Mouse (Mus musculus): Measurements from ENCODE around the gene Lrguk. TPM values are rescaled to one million over a fixed set of nuclear protein-coding genes. Genes with fewer than 3 reads are reported as not detected.
A peak's percentile ranks its signal among the peaks of the same experiment; 100 is the strongest.

The Lrguk gene
- polyA plus RNA-seq, 1 experiment from 2014 or later = 0.59 TPM

DNA sequence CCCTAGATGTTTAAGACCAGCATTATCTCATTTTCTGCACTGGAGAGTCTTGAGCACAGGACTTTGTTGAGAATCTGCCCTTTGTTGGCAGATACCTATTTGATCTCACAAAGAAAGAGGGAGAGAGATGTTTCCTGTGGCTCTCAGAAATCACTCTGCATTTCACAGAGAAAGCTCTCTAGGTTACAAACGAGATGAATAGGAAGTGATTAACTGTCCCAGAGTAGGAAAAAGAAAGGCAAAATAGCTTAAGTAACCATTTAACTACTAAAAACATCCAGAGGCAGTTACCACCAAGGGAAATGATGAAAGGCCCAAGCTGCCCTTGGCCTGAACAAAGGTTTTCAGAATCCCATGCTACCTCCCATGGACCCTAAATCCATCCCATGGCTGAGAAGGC is 26.2 kb upstream of the Lrguk start:
- no peak for ATAC-seq (ENCODE audit: insufficient number of reproducible peaks, low FRiP score, low TSS enrichment, low read depth)
- H3K27ac ChIP-seq (replicated peaks; ENCODE audit: low read depth, low read length) = no peak overlapping the region
- no peaks in the 10 kb centered on the region for H3K4me1 ChIP-seq (ENCODE audit: control insufficient read depth, insufficient read depth, low read length)
- no peak for DNase-seq (ENCODE audit: low spot score)
- no peaks in the 10 kb centered on the region for H3K9me3 ChIP-seq (ENCODE audit: control insufficient read depth, low read length)
- WGBS = 22% methylated on average over 1 of the region's 1 CpGs
- no peak overlapping the region for H3K4me3 ChIP-seq (ENCODE audit: low read depth, low read length)
- no peaks in the 10 kb centered on the region for H3K27me3 ChIP-seq (ENCODE audit: control insufficient read depth, insufficient read depth, low read length)
- H3K9ac ChIP-seq (ENCODE audit: low read length) = no peak overlapping the region
- H3K36me3 ChIP-seq (ENCODE audit: control insufficient read depth, insufficient read depth, low read length) = no peaks in the 10 kb centered on the region
- H3K4me2 ChIP-seq (ENCODE audit: low read depth, severe bottlenecking) = no peak overlapping the region

DNA sequence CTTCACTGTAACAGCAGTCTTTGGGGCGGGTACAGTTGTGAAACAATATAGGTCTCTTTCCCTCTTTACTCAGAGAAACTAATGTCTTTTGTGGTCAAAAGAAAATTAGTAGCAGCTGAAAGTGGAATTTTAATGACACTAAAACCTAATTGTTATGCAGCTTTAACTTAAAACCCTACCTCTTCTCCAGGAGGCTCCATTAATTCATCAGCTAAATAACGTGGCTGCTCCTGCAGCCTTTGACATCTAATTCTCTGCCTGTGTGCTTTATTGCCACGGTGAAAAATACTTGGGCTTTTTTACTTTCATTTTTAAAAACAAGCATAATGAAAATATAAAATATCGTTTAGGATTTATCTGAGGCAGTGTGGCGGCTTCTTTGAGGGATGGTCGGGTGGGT is 15.8 kb upstream of the Lrguk start:
- H3K4me2 ChIP-seq (ENCODE audit: low read depth, severe bottlenecking) = no peak overlapping the region
- WGBS = 76% methylated on average over 6 of the region's 6 CpGs
- ATAC-seq (ENCODE audit: insufficient number of reproducible peaks, low FRiP score, low TSS enrichment, low read depth) = no peak

DNA sequence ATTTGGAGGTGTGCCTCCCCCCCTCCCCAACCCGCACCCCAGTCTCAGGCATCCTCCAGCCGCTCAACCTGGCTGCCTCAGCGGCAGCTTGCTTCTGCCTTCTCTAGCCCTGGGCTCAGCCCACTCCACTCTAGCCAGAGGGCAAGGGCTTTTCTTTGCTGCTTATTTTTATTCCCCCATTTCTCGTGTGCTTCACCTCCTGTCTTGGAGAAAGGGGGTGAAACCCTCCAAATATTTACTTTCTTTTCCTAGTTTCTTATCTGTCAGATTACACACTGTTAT is 439 bp downstream of the Lrguk start:
- ATAC-seq (ENCODE audit: insufficient number of reproducible peaks, low FRiP score, low TSS enrichment, low read depth) = peak; percentile 68
- no peak for DNase-seq (ENCODE audit: low spot score)
- H3K36me3 ChIP-seq (ENCODE audit: control insufficient read depth, insufficient read depth, low read length) = no peaks in the 10 kb centered on the region

More for the DNA sequence above, 15.8 kb upstream of the Lrguk start:
- H3K4me3 ChIP-seq (ENCODE audit: low read depth, low read length) = no peak overlapping the region
- H3K36me3 ChIP-seq (ENCODE audit: control insufficient read depth, insufficient read depth, low read length) = no peaks in the 10 kb centered on the region
- no peak overlapping the region for H3K9ac ChIP-seq (ENCODE audit: low read length)
- no peak overlapping the region for H3K27ac ChIP-seq (replicated peaks; ENCODE audit: low read depth, low read length)
- H3K9me3 ChIP-seq (ENCODE audit: control insufficient read depth, low read length) = no peaks in the 10 kb centered on the region
- no peak for DNase-seq (ENCODE audit: low spot score)
- no peaks in the 10 kb centered on the region for H3K4me1 ChIP-seq (ENCODE audit: control insufficient read depth, insufficient read depth, low read length)
- no peaks in the 10 kb centered on the region for H3K27me3 ChIP-seq (ENCODE audit: control insufficient read depth, insufficient read depth, low read length)

DNA sequence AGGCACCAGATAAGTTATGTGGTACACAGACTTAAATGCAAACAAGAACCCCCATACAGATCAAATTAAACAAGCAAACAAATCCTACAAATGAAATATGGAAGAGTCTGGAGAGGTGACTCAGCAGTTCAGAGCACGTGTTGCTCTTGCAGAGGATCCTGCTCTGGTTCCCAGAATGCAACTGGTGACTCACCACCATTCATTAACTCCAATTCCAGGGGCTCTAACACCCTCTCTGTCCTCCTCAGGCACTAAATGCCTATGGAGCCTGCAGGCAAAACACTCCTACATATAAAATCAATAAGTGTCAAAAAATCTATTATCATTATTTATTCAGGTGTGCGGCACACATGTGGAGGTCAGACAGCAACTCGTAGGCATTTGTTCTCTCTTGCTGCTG is 4.8 kb downstream of the Lrguk start:
- ATAC-seq (ENCODE audit: insufficient number of reproducible peaks, low FRiP score, low TSS enrichment, low read depth) (no peak), DNase-seq (ENCODE audit: low spot score) (no peak)
- no peak overlapping the region for H3K9ac ChIP-seq (ENCODE audit: low read length)
- 0 out of 2 replicates have a peak, but pooled peaks cover 4% of the 10 kb centered on the region for H3K4me1 ChIP-seq (ENCODE audit: control insufficient read depth, insufficient read depth, low read length)
- H3K27me3 ChIP-seq (ENCODE audit: control insufficient read depth, insufficient read depth, low read length) = no peaks in the 10 kb centered on the region
- H3K4me2 ChIP-seq (ENCODE audit: low read depth, severe bottlenecking) = no peak overlapping the region
- H3K27ac ChIP-seq (replicated peaks; ENCODE audit: low read depth, low read length) = no peak overlapping the region
- H3K4me3 ChIP-seq (ENCODE audit: low read depth, low read length) = no peak overlapping the region
- WGBS = 45% methylated on average over 3 of the region's 3 CpGs
- H3K9me3 ChIP-seq (ENCODE audit: control insufficient read depth, low read length) = no peaks in the 10 kb centered on the region
- H3K36me3 ChIP-seq (ENCODE audit: control insufficient read depth, insufficient read depth, low read length) = no peaks in the 10 kb centered on the region

More for the DNA sequence above, 439 bp downstream of the Lrguk start:
- peak overlapping the region; percentile 58 for H3K9ac ChIP-seq (ENCODE audit: low read length)
- H3K4me3 ChIP-seq (ENCODE audit: low read depth, low read length) = peak overlapping the region; percentile 60
- H3K27ac ChIP-seq (replicated peaks; ENCODE audit: low read depth, low read length) = no peak overlapping the region
- H3K9me3 ChIP-seq (ENCODE audit: control insufficient read depth, low read length) = no peaks in the 10 kb centered on the region
- peak overlapping the region; percentile 66 for H3K4me2 ChIP-seq (ENCODE audit: low read depth, severe bottlenecking)
- WGBS = 0% methylated on average over 4 of the region's 4 CpGs
- peaks cover 4% of the 10 kb centered on the region; the same call in 1 of the 2 replicates for H3K4me1 ChIP-seq (ENCODE audit: control insufficient read depth, insufficient read depth, low read length)
- no peaks in the 10 kb centered on the region for H3K27me3 ChIP-seq (ENCODE audit: control insufficient read depth, insufficient read depth, low read length)

DNA sequence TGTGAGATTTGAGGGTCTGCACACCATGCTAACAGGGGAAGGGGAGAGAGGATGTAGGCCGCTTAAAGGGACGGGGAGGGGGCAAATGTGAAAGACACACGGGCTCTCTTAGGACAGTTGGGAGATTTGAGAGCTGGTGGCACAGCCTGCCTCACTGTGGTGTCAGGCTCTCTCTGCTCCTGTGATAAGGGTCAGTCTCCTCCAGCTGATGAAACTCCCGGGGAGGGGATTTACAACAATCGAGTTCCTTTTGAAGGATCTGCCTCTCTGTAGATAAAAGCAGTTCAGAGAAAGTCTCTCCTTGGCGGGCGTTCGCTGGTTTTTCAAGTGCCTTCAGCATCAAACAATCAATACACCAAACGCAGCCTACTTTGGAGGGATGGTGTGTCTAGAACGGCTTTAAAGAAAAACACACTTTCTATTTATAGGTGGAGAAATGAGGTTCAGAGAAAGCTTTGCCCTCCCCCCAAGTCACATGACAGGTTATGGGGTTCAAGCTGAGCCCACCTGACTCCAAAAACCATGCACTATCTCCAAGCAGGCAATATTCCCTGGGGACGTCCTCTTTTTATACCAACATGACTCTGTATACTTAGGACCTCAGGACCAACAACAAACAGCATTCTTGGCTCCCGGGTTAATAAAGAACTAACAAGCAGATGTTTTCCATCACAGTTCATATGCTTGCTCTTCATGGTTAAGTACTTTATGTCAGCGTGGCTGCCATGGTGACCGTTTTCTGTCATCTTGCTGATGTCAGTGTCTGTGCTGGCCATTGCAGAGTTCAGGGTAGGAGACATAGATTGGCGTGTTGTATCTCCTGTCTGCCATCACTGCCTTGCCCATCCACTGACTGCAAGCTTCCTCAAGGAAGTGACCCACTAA is 5.6 kb downstream of the Lrguk start:
- Histone ChIP-seq H3K27me3 (ENCODE audit: control insufficient read depth, insufficient read depth, low read length) (no peaks in the 10 kb centered on the region), H3K27ac (replicated peaks; ENCODE audit: low read depth, low read length) (no peak overlapping the region), H3K4me2 (ENCODE audit: low read depth, severe bottlenecking) (no peak overlapping the region), H3K4me1 (ENCODE audit: control insufficient read depth, insufficient read depth, low read length) (0 out of 2 replicates have a peak, but pooled peaks cover 4% of the 10 kb centered on the region), H3K36me3 (ENCODE audit: control insufficient read depth, insufficient read depth, low read length) (no peaks in the 10 kb centered on the region), H3K9me3 (ENCODE audit: control insufficient read depth, low read length) (no peaks in the 10 kb centered on the region), H3K4me3 (ENCODE audit: low read depth, low read length) (no peak overlapping the region), H3K9ac (ENCODE audit: low read length) (no peak overlapping the region)
- DNase-seq (ENCODE audit: low spot score) (peak; percentile 39), ATAC-seq (ENCODE audit: insufficient number of reproducible peaks, low FRiP score, low TSS enrichment, low read depth) (no peak)
- 24% methylated on average over 15 of the region's 15 CpGs for WGBS

DNA sequence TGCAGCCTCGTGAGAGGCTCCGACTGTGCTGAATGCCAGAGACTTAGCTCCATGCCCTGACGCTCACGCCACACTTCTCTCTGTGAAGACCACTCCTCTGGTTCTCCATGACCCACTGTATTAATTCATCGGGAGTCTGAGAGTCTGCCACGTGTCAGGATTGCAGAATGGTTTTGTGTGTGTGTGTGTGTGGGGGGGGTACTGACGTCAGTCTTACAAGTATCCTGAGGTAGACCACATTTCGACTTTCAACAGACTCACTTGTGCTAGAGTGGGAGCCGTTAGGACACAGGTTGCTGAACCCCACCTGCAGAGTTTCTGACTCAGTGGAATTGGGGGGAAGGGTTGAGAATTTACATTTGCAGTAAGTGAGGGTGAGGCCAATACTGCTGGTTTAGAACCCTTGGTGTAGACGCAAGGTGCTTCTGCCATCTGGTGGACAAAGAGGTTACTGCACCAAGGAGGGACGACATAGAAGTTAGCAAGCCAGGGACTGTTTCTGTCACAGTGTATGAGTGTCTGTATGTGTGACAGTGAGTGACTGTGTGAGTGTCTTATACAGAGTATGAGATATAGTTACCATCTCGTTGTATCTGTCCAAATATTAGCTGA is 11.5 kb downstream of the Lrguk start:
- H3K27me3 ChIP-seq (ENCODE audit: control insufficient read depth, insufficient read depth, low read length) = no peaks in the 10 kb centered on the region
- H3K4me1 ChIP-seq (ENCODE audit: control insufficient read depth, insufficient read depth, low read length) = peaks cover 5% of the 10 kb centered on the region; the same call in 1 of the 2 replicates
- 37% methylated on average over 12 of the region's 12 CpGs for WGBS
- ATAC-seq (ENCODE audit: insufficient number of reproducible peaks, low FRiP score, low TSS enrichment, low read depth) = peak; percentile 57; the same call in 1 of the 2 replicates
- DNase-seq (ENCODE audit: low spot score) = peak; percentile 92
- H3K4me2 ChIP-seq (ENCODE audit: low read depth, severe bottlenecking) = no peak overlapping the region
- H3K36me3 ChIP-seq (ENCODE audit: control insufficient read depth, insufficient read depth, low read length) = no peaks in the 10 kb centered on the region
- no peak overlapping the region for H3K27ac ChIP-seq (replicated peaks; ENCODE audit: low read depth, low read length)
- H3K4me3 ChIP-seq (ENCODE audit: low read depth, low read length) = no peak overlapping the region
- no peaks in the 10 kb centered on the region for H3K9me3 ChIP-seq (ENCODE audit: control insufficient read depth, low read length)
- no peak overlapping the region for H3K9ac ChIP-seq (ENCODE audit: low read length)

DNA sequence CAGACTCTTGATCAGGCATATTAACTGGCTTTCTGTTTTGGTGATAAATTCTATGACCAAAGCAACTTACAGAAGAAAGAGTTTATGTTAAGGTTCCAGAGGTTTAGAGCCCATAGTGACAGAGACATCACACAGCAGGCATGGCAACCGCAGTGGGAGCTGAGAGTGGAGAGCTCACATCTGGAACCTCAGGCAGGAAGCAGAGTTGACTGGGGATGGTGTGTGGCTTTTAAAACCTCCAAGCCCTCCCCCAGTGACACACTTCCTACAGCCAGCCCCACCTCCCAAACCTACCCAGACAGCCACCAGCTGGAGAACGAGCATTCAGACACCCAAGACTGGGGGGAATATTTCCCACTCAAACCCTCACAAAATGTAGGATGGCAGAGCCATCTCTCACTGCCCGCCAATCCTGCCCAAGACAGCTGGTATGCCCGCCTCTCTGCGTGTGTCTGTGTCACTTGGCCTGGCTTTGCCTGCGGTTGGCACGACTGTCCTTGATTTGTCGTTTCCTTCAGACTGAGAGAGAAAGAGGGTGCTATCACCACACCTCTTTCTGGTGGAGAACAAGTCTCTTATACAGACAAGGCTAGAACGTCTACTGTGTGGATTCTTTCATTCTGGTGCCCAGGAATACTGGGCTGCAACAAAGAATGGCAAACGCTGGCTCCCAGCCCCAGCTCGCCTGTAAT is 12.5 kb downstream of the Lrguk start:
- no peak overlapping the region for H3K9ac ChIP-seq (ENCODE audit: low read length)
- no peak overlapping the region for H3K27ac ChIP-seq (replicated peaks; ENCODE audit: low read depth, low read length)
- WGBS = 87% methylated on average over 11 of the region's 11 CpGs
- H3K4me2 ChIP-seq (ENCODE audit: low read depth, severe bottlenecking) = no peak overlapping the region
- no peak overlapping the region for H3K4me3 ChIP-seq (ENCODE audit: low read depth, low read length)
- H3K27me3 ChIP-seq (ENCODE audit: control insufficient read depth, insufficient read depth, low read length) = no peaks in the 10 kb centered on the region
- no peak for DNase-seq (ENCODE audit: low spot score)
- no peak for ATAC-seq (ENCODE audit: insufficient number of reproducible peaks, low FRiP score, low TSS enrichment, low read depth)
- H3K4me1 ChIP-seq (ENCODE audit: control insufficient read depth, insufficient read depth, low read length) = peaks cover 5% of the 10 kb centered on the region; the same call in 1 of the 2 replicates
- H3K36me3 ChIP-seq (ENCODE audit: control insufficient read depth, insufficient read depth, low read length) = no peaks in the 10 kb centered on the region
- H3K9me3 ChIP-seq (ENCODE audit: control insufficient read depth, low read length) = no peaks in the 10 kb centered on the region

DNA sequence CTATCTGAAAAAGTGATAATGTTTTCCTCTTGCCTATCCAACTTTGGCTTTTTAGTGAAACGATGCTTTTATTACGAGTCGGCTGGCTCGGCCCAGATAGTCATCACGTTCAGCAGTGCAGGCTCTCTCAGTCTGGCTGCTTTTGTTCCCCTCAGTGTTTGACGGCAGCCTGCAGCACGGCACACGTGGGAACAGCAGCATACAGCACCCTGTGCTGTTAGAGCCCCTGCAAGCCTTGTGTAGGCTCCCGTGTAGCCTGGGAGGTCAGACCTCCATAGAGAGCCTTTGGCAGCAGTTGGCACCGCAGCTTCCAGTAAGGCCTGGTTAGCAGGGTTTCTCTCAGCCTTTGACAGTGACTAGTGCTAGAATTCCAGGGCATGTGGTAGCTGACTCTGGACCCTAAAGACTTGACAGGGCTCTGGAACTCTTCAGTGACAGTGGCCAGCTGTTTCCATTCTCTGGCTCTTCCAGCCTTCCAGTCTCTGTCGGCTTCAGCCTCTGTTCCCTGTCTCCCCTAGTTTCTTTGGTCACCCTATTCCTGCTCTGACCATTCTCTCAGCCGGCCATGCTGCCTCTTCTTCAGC is 15.1 kb downstream of the Lrguk start:
- H3K36me3 ChIP-seq (ENCODE audit: control insufficient read depth, insufficient read depth, low read length) = no peaks in the 10 kb centered on the region
- H3K4me2 ChIP-seq (ENCODE audit: low read depth, severe bottlenecking) = no peak overlapping the region
- H3K4me1 ChIP-seq (ENCODE audit: control insufficient read depth, insufficient read depth, low read length) = peaks cover 5% of the 10 kb centered on the region; the same call in 1 of the 2 replicates
- no peak for ATAC-seq (ENCODE audit: insufficient number of reproducible peaks, low FRiP score, low TSS enrichment, low read depth)
- H3K27ac ChIP-seq (replicated peaks; ENCODE audit: low read depth, low read length) = no peak overlapping the region
- no peak overlapping the region for H3K4me3 ChIP-seq (ENCODE audit: low read depth, low read length)
- no peak overlapping the region for H3K9ac ChIP-seq (ENCODE audit: low read length)
- DNase-seq (ENCODE audit: low spot score) = no peak
- H3K27me3 ChIP-seq (ENCODE audit: control insufficient read depth, insufficient read depth, low read length) = no peaks in the 10 kb centered on the region
- 72% methylated on average over 12 of the region's 12 CpGs for WGBS
- H3K9me3 ChIP-seq (ENCODE audit: control insufficient read depth, low read length) = no peaks in the 10 kb centered on the region
